Mouse (Mus musculus) liver, postnatal 0 days (tissue): ENCODE data around the gene Meis1.

Source experiments
- CTCF ChIP-seq: sonication (generic); IDR thresholded peaks from 2 replicates; pipeline ENCODE4 v1.5.1; 2016; ENCODE audit warnings: antibody characterized with exemption, low read depth
- EP300 ChIP-seq: IDR thresholded peaks from 2 replicates; pipeline ENCODE4 v1.6.1; 2016; ENCODE audit warnings: antibody characterized with exemption, low read depth, mild to moderate bottlenecking

DNA sequence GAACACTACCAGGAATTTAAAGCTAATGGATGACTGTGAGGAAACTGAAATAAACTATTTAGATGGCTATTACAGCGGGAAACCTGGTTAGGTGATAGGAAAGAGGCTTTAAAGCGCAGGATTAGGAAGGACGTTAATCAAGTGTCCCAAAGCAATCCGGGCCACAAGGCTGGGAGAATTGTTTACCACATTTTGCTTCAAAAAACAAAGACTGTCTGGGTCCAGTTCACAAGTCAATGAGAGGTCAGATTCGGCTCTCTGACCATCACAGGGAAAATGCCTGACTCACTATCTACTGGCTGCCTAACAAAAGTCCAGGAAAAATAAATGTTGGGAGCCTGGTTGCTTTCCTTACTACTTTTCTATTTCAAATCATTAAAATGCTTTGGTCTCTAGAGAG, 4.6 kb upstream of the Meis1 start:
- no peak for TF ChIP-seq EP300
- no peak for TF ChIP-seq CTCF
